Mouse (Mus musculus): ENCODE data around the gene Dnase1l2. TPM values are rescaled to one million over a fixed set of nuclear protein-coding genes. Genes with fewer than 3 reads are reported as not detected.
A peak's percentile ranks its signal among the peaks of the same experiment; 100 is the strongest.
"Not testable (repeated sequence)": the region's sequence is repeated elsewhere in the genome, so short reads cannot be mapped to it uniquely, and the experiment has no call there.

Gene Dnase1l2
- polyA plus RNA-seq, 1 experiment from 2014 or later: 3.5 TPM

GRCm38 (mm10) chr17:24425326-24425725 is 17.6 kb downstream of the Dnase1l2 start:
- not testable (repeated sequence) for ATAC-seq (ENCODE audit: insufficient number of reproducible peaks, insufficient read depth, low FRiP score, low TSS enrichment, low read depth); H3K9me3 ChIP-seq; H3K4me2 ChIP-seq; H3K27ac ChIP-seq; H3K4me3 ChIP-seq; H3K9ac ChIP-seq; H3K27me3 ChIP-seq
- Histone ChIP-seq H3K36me3 (peaks cover 52% of the 10 kb centered on the region), H3K4me1 (peaks cover 11% of the 10 kb centered on the region)
- 91% methylated on average over 6 of the region's 8 CpGs for WGBS

- H3K27me3 ChIP-seq: no peaks in the 10 kb centered on the region
- H3K36me3 ChIP-seq: peaks cover 61% of the 10 kb centered on the region
- peaks cover 11% of the 10 kb centered on the region for H3K4me1 ChIP-seq
- H3K9ac ChIP-seq: no peak overlapping the region
- H3K4me3 ChIP-seq: no peak overlapping the region
- H3K27ac ChIP-seq: no peak overlapping the region
- no peak for ATAC-seq (ENCODE audit: insufficient number of reproducible peaks, insufficient read depth, low FRiP score, low TSS enrichment, low read depth)
- no peaks in the 10 kb centered on the region for H3K9me3 ChIP-seq
- 91% methylated on average over 5 of the region's 5 CpGs for WGBS
- H3K4me2 ChIP-seq: no peak overlapping the region
Observed at GRCm38 (mm10) chr17:24424489-24424888, 18.4 kb downstream of the Dnase1l2 start.

GRCm38 (mm10) chr17:24423114-24423513 is 19.8 kb downstream of the Dnase1l2 start:
- no peak overlapping the region for H3K9ac ChIP-seq
- H3K4me3 ChIP-seq: no peak overlapping the region
- WGBS: 89% methylated on average over 4 of the region's 4 CpGs
- no peak for ATAC-seq (ENCODE audit: insufficient number of reproducible peaks, insufficient read depth, low FRiP score, low TSS enrichment, low read depth)
- no peaks in the 10 kb centered on the region for H3K27me3 ChIP-seq
- peaks cover 75% of the 10 kb centered on the region for H3K36me3 ChIP-seq
- no peak overlapping the region for H3K27ac ChIP-seq
- peaks cover 11% of the 10 kb centered on the region for H3K4me1 ChIP-seq
- H3K9me3 ChIP-seq: no peaks in the 10 kb centered on the region
- no peak overlapping the region for H3K4me2 ChIP-seq

GRCm38 (mm10) chr17:24416051-24416652 is 26.8 kb downstream of the Dnase1l2 start:
- H3K9ac ChIP-seq: peak overlapping the region; percentile 96
- H3K4me2 ChIP-seq: peak overlapping the region; percentile 78
- ATAC-seq (ENCODE audit: insufficient number of reproducible peaks, insufficient read depth, low FRiP score, low TSS enrichment, low read depth): no peak
- no peaks in the 10 kb centered on the region for H3K27me3 ChIP-seq
- no peak overlapping the region for H3K27ac ChIP-seq
- peaks cover 33% of the 10 kb centered on the region for H3K4me1 ChIP-seq
- H3K36me3 ChIP-seq: peaks cover 50% of the 10 kb centered on the region
- H3K9me3 ChIP-seq: no peaks in the 10 kb centered on the region
- WGBS: 83% methylated on average over 3 of the region's 3 CpGs
- peak overlapping the region; percentile 88 for H3K4me3 ChIP-seq

GRCm38 (mm10) chr17:24415011-24415410 is 27.9 kb downstream of the Dnase1l2 start:
- WGBS: under 1% methylated on average over 21 of the region's 21 CpGs
- Histone ChIP-seq H3K27me3 (no peaks in the 10 kb centered on the region), H3K4me3 (peak overlapping the region; percentile 88), H3K4me2 (peak overlapping the region; percentile 78), H3K27ac (peak overlapping the region; percentile 94), H3K9ac (peak overlapping the region; percentile 96), H3K9me3 (no peaks in the 10 kb centered on the region), H3K36me3 (peaks cover 44% of the 10 kb centered on the region), H3K4me1 (peaks cover 33% of the 10 kb centered on the region)
- ATAC-seq (ENCODE audit: insufficient number of reproducible peaks, insufficient read depth, low FRiP score, low TSS enrichment, low read depth): peak; percentile 45

GRCm38 (mm10) chr17:24414230-24414976 is 28.5 kb downstream of the Dnase1l2 start, which contains the start of gene Rnps1:
Gene Rnps1, plus strand, starts transcription at chr17:24414565.
- peak within 1 kb of the TSS; percentile 88 for H3K4me3 ChIP-seq
- H3K36me3 ChIP-seq: peaks cover 44% of the 10 kb centered on the region
- no peaks in the 10 kb centered on the region for H3K27me3 ChIP-seq
- peak within 1 kb of the TSS; percentile 94 for H3K27ac ChIP-seq
- no peaks in the 10 kb centered on the region for H3K9me3 ChIP-seq
- peaks cover 33% of the 10 kb centered on the region for H3K4me1 ChIP-seq
- peak; percentile 93 for ATAC-seq (ENCODE audit: insufficient number of reproducible peaks, insufficient read depth, low FRiP score, low TSS enrichment, low read depth)
- peak within 1 kb of the TSS; percentile 78 for H3K4me2 ChIP-seq
- peak within 1 kb of the TSS; percentile 96 for H3K9ac ChIP-seq
- WGBS: under 1% methylated on average over 64 of the region's 64 CpGs

GRCm38 (mm10) chr17:24413557-24414211 is 29.2 kb downstream of the Dnase1l2 start:
- peak overlapping the region; percentile 78 for H3K4me2 ChIP-seq
- H3K4me3 ChIP-seq: peak overlapping the region; percentile 88
- no peaks in the 10 kb centered on the region for H3K27me3 ChIP-seq
- WGBS: 33% methylated on average over 22 of the region's 22 CpGs
- peak overlapping the region; percentile 76 for H3K9ac ChIP-seq
- H3K36me3 ChIP-seq: peaks cover 44% of the 10 kb centered on the region
- peak overlapping the region; percentile 94 for H3K27ac ChIP-seq
- H3K9me3 ChIP-seq: no peaks in the 10 kb centered on the region
- ATAC-seq (ENCODE audit: insufficient number of reproducible peaks, insufficient read depth, low FRiP score, low TSS enrichment, low read depth): no peak
- H3K4me1 ChIP-seq: peaks cover 33% of the 10 kb centered on the region

- no peak overlapping the region for H3K27ac ChIP-seq
- no peak for ATAC-seq (ENCODE audit: insufficient number of reproducible peaks, insufficient read depth, low FRiP score, low TSS enrichment, low read depth)
- H3K27me3 ChIP-seq: no peaks in the 10 kb centered on the region
- 89% methylated on average over 12 of the region's 12 CpGs for WGBS
- H3K36me3 ChIP-seq: peaks cover 44% of the 10 kb centered on the region
- 0 out of 2 replicates have a peak overlapping the region, but pooled peaks have one; percentile 6 for H3K9ac ChIP-seq
- H3K9me3 ChIP-seq: no peaks in the 10 kb centered on the region
- H3K4me2 ChIP-seq: no peak overlapping the region
- no peak overlapping the region for H3K4me3 ChIP-seq
- H3K4me1 ChIP-seq: no peaks in the 10 kb centered on the region
Observed at GRCm38 (mm10) chr17:24407116-24407803, 35.6 kb downstream of the Dnase1l2 start.

GRCm38 (mm10) chr17:24402371-24402770 is 40.5 kb downstream of the Dnase1l2 start:
- Histone ChIP-seq H3K9ac (no peak overlapping the region), H3K27me3 (no peaks in the 10 kb centered on the region), H3K4me3 (no peak overlapping the region), H3K9me3 (no peaks in the 10 kb centered on the region), H3K36me3 (peaks cover 11% of the 10 kb centered on the region), H3K4me2 (no peak overlapping the region), H3K27ac (no peak overlapping the region), H3K4me1 (no peaks in the 10 kb centered on the region)
- ATAC-seq (ENCODE audit: insufficient number of reproducible peaks, insufficient read depth, low FRiP score, low TSS enrichment, low read depth): no peak
- 63% methylated on average over 3 of the region's 3 CpGs for WGBS

GRCm38 (mm10) chr17:24394456-24394855 is 48.4 kb downstream of the Dnase1l2 start:
- Histone ChIP-seq H3K27me3 (no peaks in the 10 kb centered on the region), H3K9me3 (no peaks in the 10 kb centered on the region), H3K4me2 (no peak overlapping the region), H3K36me3 (no peaks in the 10 kb centered on the region), H3K9ac (no peak overlapping the region), H3K27ac (no peak overlapping the region), H3K4me1 (no peaks in the 10 kb centered on the region), H3K4me3 (no peak overlapping the region)
- ATAC-seq (ENCODE audit: insufficient number of reproducible peaks, insufficient read depth, low FRiP score, low TSS enrichment, low read depth): no peak
- 84% methylated on average over 7 of the region's 7 CpGs for WGBS

GRCm38 (mm10) chr17:24393527-24393926 is 49.4 kb downstream of the Dnase1l2 start:
- H3K4me1 ChIP-seq: no peaks in the 10 kb centered on the region
- 23% methylated on average over 4 of the region's 4 CpGs for WGBS
- no peak overlapping the region for H3K27ac ChIP-seq
- H3K9ac ChIP-seq: no peak overlapping the region
- H3K36me3 ChIP-seq: no peaks in the 10 kb centered on the region
- H3K4me3 ChIP-seq: no peak overlapping the region
- no peak overlapping the region for H3K4me2 ChIP-seq
- no peaks in the 10 kb centered on the region for H3K27me3 ChIP-seq
- H3K9me3 ChIP-seq: no peaks in the 10 kb centered on the region
- ATAC-seq (ENCODE audit: insufficient number of reproducible peaks, insufficient read depth, low FRiP score, low TSS enrichment, low read depth): no peak
